Mouse (Mus musculus): ENCODE results near the gene Olfr10. TPM values are rescaled to one million over a fixed set of nuclear protein-coding genes. Genes with fewer than 3 reads are reported as not detected.
"Not testable (repeated sequence)": the region's sequence is repeated elsewhere in the genome, so short reads cannot be mapped to it uniquely, and the experiment has no call there.

Gene Olfr10
- not detected in 2 replicates for total RNA-seq (2015)
- total RNA-seq (2017), result not detected in 2 replicates

GRCm38 (mm10) chr11:49304441-49304840 lies at the start of gene Olfr10:
Gene Olfr10, plus strand, starts transcription at chr11:49304741.
- no peak for ATAC-seq (replicated peaks; ENCODE audit: poor library complexity)

GRCm38 (mm10) chr11:49259296-49259695 lies 45.2 kb upstream of the Olfr10 start:
- ATAC-seq (replicated peaks; ENCODE audit: poor library complexity), result no peak

DNA sequence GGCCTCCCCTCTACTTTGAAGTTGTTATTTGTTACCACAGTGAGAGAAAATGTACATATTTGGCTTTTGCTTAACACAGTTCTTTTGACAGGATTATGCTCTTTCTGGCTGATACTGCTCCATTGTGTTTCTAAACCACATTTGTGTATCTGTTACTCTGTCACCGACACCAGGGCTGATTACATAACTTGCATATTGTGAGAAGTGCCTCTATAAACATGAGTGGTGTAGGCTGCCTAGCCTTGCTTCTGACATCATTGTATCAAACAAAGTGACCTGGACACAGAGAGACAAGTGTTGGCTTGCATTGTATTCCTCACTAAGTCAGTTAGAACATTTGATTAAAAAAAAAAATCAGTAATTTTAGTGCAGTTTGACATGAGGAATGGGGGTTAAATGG lies 44.7 kb upstream of the Olfr10 start:
- no peak for ATAC-seq (replicated peaks; ENCODE audit: poor library complexity)

- no peak for ATAC-seq (replicated peaks; ENCODE audit: poor library complexity)
Measured at GRCm38 (mm10) chr11:49260598-49261312, 43.8 kb upstream of the Olfr10 start.

DNA sequence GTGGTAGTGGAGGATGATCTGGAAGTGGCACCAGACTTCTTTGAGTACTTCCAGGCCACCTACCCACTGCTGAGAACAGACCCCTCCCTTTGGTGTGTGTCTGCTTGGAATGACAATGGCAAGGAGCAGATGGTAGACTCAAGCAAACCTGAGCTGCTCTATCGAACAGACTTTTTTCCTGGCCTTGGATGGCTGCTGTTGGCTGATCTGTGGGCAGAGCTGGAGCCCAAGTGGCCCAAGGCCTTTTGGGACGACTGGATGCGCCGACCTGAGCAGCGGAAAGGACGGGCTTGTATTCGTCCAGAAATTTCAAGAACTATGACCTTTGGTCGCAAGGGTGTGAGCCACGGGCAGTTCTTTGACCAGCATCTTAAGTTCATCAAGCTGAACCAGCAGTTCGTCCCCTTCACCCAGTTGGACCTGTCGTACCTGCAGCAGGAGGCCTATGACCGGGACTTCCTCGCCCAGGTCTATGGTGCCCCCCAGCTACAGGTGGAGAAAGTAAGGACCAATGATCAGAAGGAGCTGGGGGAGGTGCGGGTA lies 43.2 kb upstream of the Olfr10 start:
- no peak for ATAC-seq (replicated peaks; ENCODE audit: poor library complexity)

DNA sequence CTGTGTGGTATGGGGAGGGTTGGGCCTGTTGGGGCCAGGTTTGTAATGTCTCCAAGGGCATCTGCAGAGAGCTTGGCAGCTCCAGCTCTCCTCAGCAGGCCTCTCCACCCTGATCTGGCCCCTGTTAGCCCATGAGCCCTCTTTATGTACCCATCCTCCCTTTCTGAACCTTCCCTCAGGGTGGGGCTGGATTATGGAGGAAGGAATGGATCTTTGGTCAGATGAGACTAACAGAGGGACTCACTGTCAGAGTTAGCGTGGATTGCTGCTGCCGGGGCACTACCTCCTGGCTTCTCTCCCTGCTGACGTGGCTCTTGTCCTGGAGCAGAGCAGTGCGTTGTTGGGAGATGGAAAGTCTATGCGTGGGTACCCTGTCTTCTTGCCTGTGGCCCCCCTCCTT lies 42.3 kb upstream of the Olfr10 start:
- ATAC-seq (replicated peaks; ENCODE audit: poor library complexity), result no peak

- ATAC-seq (replicated peaks; ENCODE audit: poor library complexity), result no peak
Measured at GRCm38 (mm10) chr11:49263149-49263548, 41.4 kb upstream of the Olfr10 start.

- no peak for ATAC-seq (replicated peaks; ENCODE audit: poor library complexity)
Measured at GRCm38 (mm10) chr11:49264081-49264480, 40.5 kb upstream of the Olfr10 start.

- no peak for ATAC-seq (replicated peaks; ENCODE audit: poor library complexity)
Measured at GRCm38 (mm10) chr11:49264622-49265021, 39.9 kb upstream of the Olfr10 start.

DNA sequence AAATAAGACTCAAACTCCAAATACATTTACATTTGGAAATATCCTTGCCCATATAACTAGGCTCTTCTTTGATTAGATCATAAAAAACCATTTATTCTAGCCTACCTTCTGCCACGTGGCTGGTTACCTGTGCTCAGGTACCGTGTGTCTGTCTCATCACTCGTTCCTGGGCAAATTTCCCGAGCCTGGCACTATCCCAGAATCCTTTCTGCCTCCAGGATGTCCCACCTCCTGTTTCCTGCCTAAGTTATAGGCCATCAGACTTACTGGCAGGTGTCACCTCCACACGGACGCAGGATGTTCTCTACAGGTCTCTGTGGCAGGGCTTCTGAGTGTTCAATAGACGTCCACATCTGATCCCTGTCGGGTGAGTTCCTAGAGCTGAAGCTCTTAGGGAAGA lies 39.4 kb upstream of the Olfr10 start:
- no peak for ATAC-seq (replicated peaks; ENCODE audit: poor library complexity)

- ATAC-seq (replicated peaks; ENCODE audit: poor library complexity), result no peak
Measured at GRCm38 (mm10) chr11:49266671-49267070, 37.9 kb upstream of the Olfr10 start.

GRCm38 (mm10) chr11:49267316-49267715 lies 37.2 kb upstream of the Olfr10 start:
- ATAC-seq (replicated peaks; ENCODE audit: poor library complexity), result no peak

DNA sequence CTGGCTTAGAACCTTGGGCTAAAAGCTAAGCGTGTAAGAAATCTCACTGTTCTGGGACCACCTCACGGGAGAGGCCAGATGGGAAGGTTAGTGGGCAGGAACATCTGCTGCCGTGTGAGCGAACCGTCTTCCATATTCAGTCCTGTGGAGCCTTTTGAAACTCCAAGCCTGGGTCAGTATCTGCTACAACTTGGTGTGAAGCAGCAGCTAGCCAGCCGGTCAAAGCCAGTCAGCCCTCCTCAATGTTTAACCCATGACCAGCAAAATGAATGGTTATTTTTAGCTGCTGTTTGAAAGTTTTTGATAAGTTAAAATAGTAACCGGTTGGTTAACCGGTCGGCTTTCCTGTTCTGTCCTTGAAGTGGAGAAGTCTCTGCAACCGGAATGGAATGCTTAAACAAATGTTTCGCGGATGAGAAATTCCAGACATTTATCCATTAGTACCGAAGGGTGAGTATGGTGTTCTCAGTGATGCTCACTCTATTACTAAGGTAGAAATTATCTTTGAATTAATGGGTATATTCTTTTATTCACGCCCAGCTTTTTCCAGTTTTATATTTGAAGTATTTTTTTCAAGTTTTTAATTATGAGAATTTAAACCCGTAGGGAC lies 36.5 kb upstream of the Olfr10 start:
- ATAC-seq (replicated peaks; ENCODE audit: poor library complexity), result no peak

DNA sequence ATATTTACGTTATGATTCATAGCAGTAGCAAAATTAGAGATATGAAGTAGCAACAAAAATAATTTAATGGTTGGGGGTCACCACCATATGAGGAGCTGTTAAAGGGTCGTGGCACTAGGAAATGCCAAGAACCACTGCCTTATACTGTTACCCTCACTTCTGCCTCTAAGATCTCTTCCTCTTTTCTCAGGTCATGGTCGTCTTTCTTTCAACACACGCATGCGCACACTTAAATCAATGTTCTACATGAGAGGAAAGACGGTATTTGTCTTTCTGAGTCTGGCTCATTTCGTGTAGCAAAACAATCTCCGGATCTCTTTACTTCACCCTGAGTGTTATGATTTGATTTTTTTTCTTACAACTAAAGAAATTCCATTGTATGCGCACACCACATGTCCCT lies 34.8 kb upstream of the Olfr10 start:
- peak; percentile 50; the same call in 1 of the 2 replicates for ATAC-seq (replicated peaks; ENCODE audit: poor library complexity)

DNA sequence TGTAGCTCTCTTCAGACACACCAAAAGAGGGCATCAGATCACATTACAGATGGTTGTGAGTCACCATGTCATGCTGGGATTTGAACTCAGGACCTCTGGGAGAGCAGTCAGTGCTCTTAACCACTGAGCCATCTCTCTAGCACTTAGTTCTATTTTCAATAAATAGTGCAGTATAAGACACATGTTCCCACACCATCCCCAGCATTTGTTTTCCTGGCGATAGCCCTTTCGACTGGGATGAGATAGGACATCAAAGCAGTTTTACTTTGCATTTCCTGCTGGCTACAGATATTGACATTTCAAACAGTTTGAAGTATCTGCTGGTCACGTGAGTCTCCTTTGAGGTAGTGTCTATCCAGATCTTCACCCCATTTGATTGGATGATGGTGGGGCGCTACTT lies 34.2 kb upstream of the Olfr10 start:
- ATAC-seq (replicated peaks; ENCODE audit: poor library complexity), result no peak

GRCm38 (mm10) chr11:49271334-49271733 lies 33.2 kb upstream of the Olfr10 start:
- ATAC-seq (replicated peaks; ENCODE audit: poor library complexity), result peak; percentile 98

DNA sequence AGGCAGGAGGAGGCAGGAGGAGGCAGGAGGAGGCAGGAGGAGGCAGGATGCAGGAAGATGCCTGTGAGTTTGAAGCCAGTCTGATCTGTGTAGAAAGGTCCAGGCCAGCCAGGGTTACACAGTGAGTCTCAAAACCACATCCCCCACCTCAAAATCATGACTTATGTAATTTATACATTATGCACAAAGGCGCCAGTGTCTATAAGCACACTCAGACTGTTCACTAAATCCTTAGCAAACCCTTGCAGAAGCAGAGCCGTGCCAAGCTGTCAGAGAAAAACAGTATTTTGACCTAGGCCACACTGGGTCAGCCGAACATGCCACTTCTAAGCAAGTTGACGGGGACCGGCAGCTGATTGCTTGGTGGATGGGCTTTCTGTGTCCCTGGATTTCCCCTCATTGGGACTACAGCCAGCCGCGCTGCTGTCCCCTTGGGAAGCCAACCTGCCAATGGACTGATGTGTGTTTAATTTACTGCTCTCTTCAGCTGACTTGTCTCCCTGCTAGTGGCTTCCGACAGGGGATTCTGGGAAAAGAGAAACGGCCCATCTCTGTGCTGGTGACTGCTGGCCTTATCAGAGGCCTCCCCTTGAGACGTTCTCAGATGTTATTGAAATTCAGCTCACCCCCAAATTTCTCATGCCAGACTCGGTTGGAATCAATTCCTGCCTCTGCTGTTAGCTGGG lies 30.6 kb upstream of the Olfr10 start:
- ATAC-seq (replicated peaks; ENCODE audit: poor library complexity), result no peak

- ATAC-seq (replicated peaks; ENCODE audit: poor library complexity), result peak; percentile 44; the same call in 1 of the 2 replicates
Measured at GRCm38 (mm10) chr11:49278222-49278621, 26.3 kb upstream of the Olfr10 start, which contains the start of gene Olfr1393. Gene Olfr1393, plus strand, starts transcription at chr11:49278304.

DNA sequence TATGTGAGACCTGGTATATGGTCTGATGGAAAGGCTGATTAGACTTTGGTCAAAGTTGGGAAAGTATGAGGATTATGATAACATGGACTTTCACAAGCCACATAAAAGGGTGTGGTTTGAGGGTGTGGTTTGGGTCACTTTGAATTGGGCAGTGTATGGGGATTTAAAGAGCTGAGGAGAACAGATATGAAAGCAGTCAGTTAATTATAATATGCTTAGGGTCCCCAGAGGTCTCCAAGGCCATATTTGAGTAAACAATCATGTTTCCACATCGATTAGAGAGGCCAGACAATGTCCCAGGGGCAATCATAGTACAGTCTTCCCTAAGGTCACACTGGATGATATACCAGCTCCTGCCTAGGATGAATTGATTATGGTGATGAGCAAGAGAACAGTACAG lies 19.6 kb upstream of the Olfr10 start, which contains the start of gene Olfr1392:
Gene Olfr1392 (plus strand): TSS at position 301 of the 400 bp plus-strand sequence.
- ATAC-seq (replicated peaks; ENCODE audit: poor library complexity), result not testable (repeated sequence)

- ATAC-seq (replicated peaks; ENCODE audit: poor library complexity), result no peak
Measured at GRCm38 (mm10) chr11:49287251-49287650, 17.3 kb upstream of the Olfr10 start.

- ATAC-seq (replicated peaks; ENCODE audit: poor library complexity), result no peak
Measured at GRCm38 (mm10) chr11:49292777-49293176, 11.8 kb upstream of the Olfr10 start.

Measured in megakaryocyte progenitor cell, adult 5-6 weeks (primary cell).